Mouse (Mus musculus) forebrain, embryonic 15.5 days (tissue): Measurements from ENCODE around the gene D130043K22Rik. TPM values are rescaled to one million over a fixed set of nuclear protein-coding genes. Genes with fewer than 3 reads are reported as not detected.

ENCODE experiments used
- ATAC-seq: fragments of 200-750 bp; cut with Nextera tagmentation; replicated peaks from 2 replicates; pipeline ENCODE4 v1.8.0; 2017; ENCODE audit warnings: mild to moderate bottlenecking, moderate TSS enrichment, moderate library complexity
- H3K27ac ChIP-seq: fragments of 300-500 bp; sonication (generic); replicated peaks from 2 replicates; pipeline ENCODE4 v1.5.1; 2015; ENCODE audit warnings: mild to moderate bottlenecking, inconsistent platforms
- H3K27me3 ChIP-seq: fragments of 300-500 bp; sonication (generic); 2 replicates; pipeline ENCODE4 v1.6.1; 2015; ENCODE audit warnings: inconsistent platforms
- H3K36me3 ChIP-seq: fragments of 300-500 bp; sonication (generic); 2 replicates; pipeline ENCODE4 v1.6.1; 2015; ENCODE audit warnings: mild to moderate bottlenecking, inconsistent platforms
- H3K4me1 ChIP-seq: fragments of 300-500 bp; sonication (generic); 2 replicates; pipeline ENCODE4 v1.6.1; 2015; ENCODE audit warnings: inconsistent platforms
- H3K4me2 ChIP-seq: fragments of 300-500 bp; sonication (generic); replicated peaks from 2 replicates; pipeline ENCODE4 v1.6.1; 2015; ENCODE audit warnings: mild to moderate bottlenecking, inconsistent platforms
- H3K4me3 ChIP-seq: fragments of 300-500 bp; sonication (generic); 2 replicates; pipeline ENCODE4 v1.5.1; 2015; ENCODE audit warnings: mild to moderate bottlenecking, inconsistent platforms
- H3K9ac ChIP-seq: fragments of 300-500 bp; sonication (generic); replicated peaks from 2 replicates; pipeline ENCODE4 v1.6.1; 2015; ENCODE audit warnings: mild to moderate bottlenecking, inconsistent platforms
- H3K9me3 ChIP-seq: fragments of 300-500 bp; sonication (generic); 2 replicates; pipeline ENCODE4 v1.6.1; 2016; ENCODE audit warnings: inconsistent platforms
- WGBS: fragments of 180-500 bp; shearing (Covaris S2); methylation state at CpG from one replicate; pipeline ENCODE4 v1.1.7; 2015; ENCODE audit warnings: mixed read lengths; 5-methylcytosine and 5-hydroxymethylcytosine counted together
- polyA plus RNA-seq: library from polyadenylated mRNA; unstranded; fragments of >200 nt; fragmentation: Nextera tagmentation; extraction: Ambion mirVana; gene quantifications from 2 replicates; pipeline ENCODE4 v1.2.1, GENCODE M21; 2015

D130043K22Rik gene
- polyA plus RNA-seq: 2.9 and 3.2 TPM in 2 replicates

DNA sequence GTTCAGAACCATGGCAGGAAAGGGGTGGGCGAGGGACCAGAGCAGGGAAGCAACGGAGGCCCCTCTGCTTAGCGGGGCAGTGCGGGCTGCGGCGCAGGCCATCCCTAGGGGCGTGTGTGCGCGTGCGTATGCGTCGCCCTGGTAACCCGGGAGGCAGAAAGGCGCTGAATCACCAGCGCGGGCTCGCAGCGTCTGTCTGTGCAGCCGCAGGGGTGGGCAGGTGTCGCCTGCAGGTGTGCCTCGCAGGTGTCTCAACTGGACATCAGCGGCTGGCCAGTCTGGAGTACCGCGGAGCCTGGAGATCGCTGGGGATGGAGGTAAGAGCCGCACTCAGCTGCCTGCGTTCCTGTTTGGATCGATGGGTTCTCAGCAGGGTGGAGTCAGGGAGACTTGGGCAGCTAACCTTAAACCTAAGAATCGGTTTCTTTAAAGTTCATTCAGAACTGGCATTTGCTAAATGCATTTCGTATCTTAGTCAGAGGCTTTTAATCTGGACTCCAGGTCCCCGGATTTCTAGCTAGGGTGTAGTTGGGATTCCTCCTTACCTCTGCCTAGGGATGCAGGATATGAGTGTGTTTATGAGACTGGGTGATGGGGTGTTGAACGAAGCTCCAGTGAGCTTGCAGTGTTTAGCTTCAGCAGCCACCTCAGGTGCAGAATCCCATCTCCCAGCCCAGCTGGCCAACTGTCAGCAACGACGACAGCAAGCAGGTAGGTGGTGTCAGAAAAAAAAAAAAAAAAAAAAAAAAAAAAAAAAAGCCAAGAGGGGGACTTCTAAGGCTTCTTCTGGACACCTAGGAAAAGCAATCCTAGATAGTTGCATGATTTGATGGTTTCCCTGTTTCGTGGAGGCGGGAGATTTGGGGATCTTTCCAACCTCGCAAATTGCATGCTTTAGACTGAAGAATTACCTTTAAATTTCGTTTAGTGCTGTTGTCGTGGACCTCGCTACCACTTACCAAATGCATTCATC, at the start of gene D130043K22Rik:
Gene D130043K22Rik (plus strand): TSS at position 153 of the 973 bp plus-strand sequence.
- ATAC-seq: peak; percentile 98
- H3K4me2 ChIP-seq: peak within 1 kb of the TSS; percentile 93

DNA sequence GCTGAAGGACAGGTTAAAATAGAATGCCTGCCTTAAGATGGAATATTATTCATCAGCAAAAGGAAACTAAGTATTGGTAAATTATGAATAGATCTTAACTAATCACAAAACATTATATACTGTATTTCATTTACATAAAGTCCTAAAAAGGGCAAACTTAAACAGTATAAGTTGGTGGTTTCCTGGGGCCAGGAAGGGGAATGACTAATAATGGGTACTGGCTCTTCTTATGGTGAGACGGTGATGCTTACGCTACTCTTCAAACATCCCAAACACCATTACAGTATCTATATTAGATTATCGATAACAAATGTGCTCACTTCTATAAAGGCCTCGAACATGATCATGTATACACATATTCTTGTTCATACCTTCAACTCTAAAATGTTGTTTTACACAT, 46.2 kb upstream of the D130043K22Rik start:
- no peak overlapping the region for H3K4me3 ChIP-seq
- H3K9ac ChIP-seq: no peak overlapping the region
- no peaks in the 10 kb centered on the region for H3K9me3 ChIP-seq
- ATAC-seq: no peak
- H3K27ac ChIP-seq: no peak overlapping the region
- 93% methylated on average over 4 of the region's 4 CpGs for WGBS
- H3K4me2 ChIP-seq: no peak overlapping the region
- no peaks in the 10 kb centered on the region for H3K27me3 ChIP-seq
- no peaks in the 10 kb centered on the region for H3K36me3 ChIP-seq
- H3K4me1 ChIP-seq: peaks cover 21% of the 10 kb centered on the region

More for the DNA sequence above, at the start of gene D130043K22Rik:
- Histone ChIP-seq H3K36me3 (peaks cover 11% of the 10 kb centered on the region; the same call in 1 of the 2 replicates), H3K9me3 (no peaks in the 10 kb centered on the region), H3K4me1 (peaks cover 14% of the 10 kb centered on the region), H3K27ac (no peak within 1 kb of the TSS), H3K27me3 (no peaks in the 10 kb centered on the region), H3K4me3 (peak within 1 kb of the TSS; percentile 63), H3K9ac (peak within 1 kb of the TSS; percentile 61)
- 8% methylated on average over 40 of the region's 40 CpGs for WGBS

GRCm38 (mm10) chr13:24799378-24799777, 45.6 kb upstream of the D130043K22Rik start:
- Histone ChIP-seq H3K9me3 (no peaks in the 10 kb centered on the region), H3K36me3 (no peaks in the 10 kb centered on the region), H3K4me1 (peaks cover 27% of the 10 kb centered on the region), H3K27me3 (no peaks in the 10 kb centered on the region), H3K9ac (no peak overlapping the region; the same call in 1 of the 2 replicates), H3K27ac (peak overlapping the region; percentile 100; the same call in 1 of the 2 replicates), H3K4me2 (peak overlapping the region; percentile 90), H3K4me3 (peak overlapping the region; percentile 98)
- no peak for ATAC-seq
- WGBS: 76% methylated on average over 5 of the region's 5 CpGs

DNA sequence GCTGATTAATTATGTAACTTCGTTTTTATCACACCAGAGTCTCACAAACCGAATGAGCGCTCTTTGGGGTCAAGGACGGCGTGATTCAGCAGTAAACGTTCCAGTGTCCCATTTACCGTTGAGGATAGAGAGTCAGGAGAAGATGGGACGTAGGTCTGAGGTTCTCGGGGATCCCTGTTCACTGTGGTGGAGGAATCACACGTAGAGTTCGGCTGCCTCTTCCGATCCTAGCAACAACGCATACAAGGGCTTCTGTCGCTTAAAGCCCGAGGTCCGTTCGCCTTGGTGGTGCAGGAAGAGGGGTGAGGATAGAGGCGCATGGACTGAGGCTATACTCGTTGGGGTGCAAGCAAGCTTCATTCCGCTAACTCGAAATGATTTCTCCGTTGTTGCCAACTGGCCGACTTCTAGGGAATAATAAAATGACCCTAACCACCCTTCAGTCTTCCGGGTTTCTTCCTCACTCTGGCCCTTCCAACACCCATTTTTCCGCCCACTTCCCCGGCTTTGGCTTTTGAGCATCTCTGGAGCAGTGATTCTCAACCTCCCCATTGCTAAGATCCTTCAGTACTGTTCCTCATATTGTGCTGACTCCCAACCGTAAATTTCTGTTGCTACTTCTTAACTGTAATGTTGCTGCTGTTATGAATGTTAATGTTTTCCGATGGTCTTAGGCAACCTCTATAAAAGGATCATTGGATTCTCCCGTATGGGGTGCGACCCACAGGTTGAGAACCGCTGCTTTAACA, 44.8 kb upstream of the D130043K22Rik start:
- Histone ChIP-seq H3K9me3 (no peaks in the 10 kb centered on the region), H3K4me3 (peak overlapping the region; percentile 98), H3K27me3 (no peaks in the 10 kb centered on the region), H3K27ac (peak overlapping the region; percentile 100), H3K36me3 (no peaks in the 10 kb centered on the region), H3K4me2 (peak overlapping the region; percentile 90), H3K9ac (peak overlapping the region; percentile 59), H3K4me1 (peaks cover 32% of the 10 kb centered on the region)
- peak; percentile 66 for ATAC-seq
- under 1% methylated on average over 31 of the region's 31 CpGs for WGBS

GRCm38 (mm10) chr13:24800674-24801307, 44.1 kb upstream of the D130043K22Rik start:
- Histone ChIP-seq H3K9me3 (no peaks in the 10 kb centered on the region), H3K4me2 (peak overlapping the region; percentile 90), H3K4me1 (peaks cover 36% of the 10 kb centered on the region), H3K9ac (peak overlapping the region; percentile 96), H3K27ac (peak overlapping the region; percentile 100), H3K27me3 (no peaks in the 10 kb centered on the region), H3K4me3 (peak overlapping the region; percentile 98), H3K36me3 (no peaks in the 10 kb centered on the region)
- under 1% methylated on average over 42 of the region's 42 CpGs for WGBS
- peak; percentile 97 for ATAC-seq

- Histone ChIP-seq H3K9me3 (no peaks in the 10 kb centered on the region), H3K27me3 (no peaks in the 10 kb centered on the region), H3K4me3 (peak within 1 kb of the TSS; percentile 98), H3K4me2 (peak within 1 kb of the TSS; percentile 90), H3K36me3 (peaks cover 3% of the 10 kb centered on the region; the same call in 1 of the 2 replicates), H3K4me1 (peaks cover 36% of the 10 kb centered on the region), H3K27ac (peak within 1 kb of the TSS; percentile 100), H3K9ac (peak within 1 kb of the TSS; percentile 96)
- WGBS: under 1% methylated on average over 56 of the region's 74 CpGs
- peak; percentile 64 for ATAC-seq
Measured at GRCm38 (mm10) chr13:24801308-24801921, 43.5 kb upstream of the D130043K22Rik start, which contains the start of gene BC005537. Gene BC005537 (plus strand): TSS chr13:24801657.

DNA sequence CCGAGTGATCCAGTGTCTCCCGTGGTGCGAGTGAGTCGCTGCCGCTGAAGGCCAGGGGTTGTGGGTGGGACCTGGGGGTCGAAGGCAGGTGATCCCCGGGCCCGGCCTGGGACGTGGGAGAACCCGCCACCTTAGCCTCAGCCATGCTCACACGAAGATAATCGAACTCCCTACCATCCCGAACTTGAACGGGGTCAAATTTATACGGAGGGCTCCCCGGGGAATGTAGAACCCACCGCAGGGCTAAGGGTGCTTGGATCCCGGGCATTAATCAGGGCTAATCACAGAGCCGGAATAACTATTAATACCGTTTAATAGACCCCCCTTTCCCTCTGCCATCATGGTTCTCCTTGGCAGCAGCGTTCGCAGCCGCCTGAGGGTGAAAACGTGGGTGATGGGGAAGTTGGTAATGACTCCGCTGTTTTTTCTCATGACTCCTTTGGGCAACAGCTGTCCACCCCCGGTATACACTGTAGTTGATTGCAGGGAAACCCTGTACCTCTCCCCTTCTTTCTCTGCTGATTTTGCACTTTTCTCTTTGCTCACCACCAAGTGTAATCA, 42.7 kb upstream of the D130043K22Rik start:
- no peak for ATAC-seq

GRCm38 (mm10) chr13:24803196-24803595, 41.7 kb upstream of the D130043K22Rik start:
- Histone ChIP-seq H3K27ac (no peak overlapping the region), H3K4me3 (peak overlapping the region; percentile 98), H3K4me1 (peaks cover 36% of the 10 kb centered on the region), H3K4me2 (peak overlapping the region; percentile 90), H3K9me3 (no peaks in the 10 kb centered on the region), H3K36me3 (peaks cover 13% of the 10 kb centered on the region), H3K27me3 (no peaks in the 10 kb centered on the region), H3K9ac (peak overlapping the region; percentile 96; the same call in 1 of the 2 replicates)
- 9% methylated on average over 2 of the region's 2 CpGs for WGBS
- no peak for ATAC-seq

More for the DNA sequence above, 42.7 kb upstream of the D130043K22Rik start:
- Histone ChIP-seq H3K27me3 (no peaks in the 10 kb centered on the region), H3K9ac (peak overlapping the region; percentile 96), H3K27ac (peak overlapping the region; percentile 100), H3K36me3 (peaks cover 6% of the 10 kb centered on the region), H3K9me3 (no peaks in the 10 kb centered on the region), H3K4me1 (peaks cover 36% of the 10 kb centered on the region), H3K4me3 (peak overlapping the region; percentile 98), H3K4me2 (peak overlapping the region; percentile 90)
- under 1% methylated on average over 26 of the region's 26 CpGs for WGBS

DNA sequence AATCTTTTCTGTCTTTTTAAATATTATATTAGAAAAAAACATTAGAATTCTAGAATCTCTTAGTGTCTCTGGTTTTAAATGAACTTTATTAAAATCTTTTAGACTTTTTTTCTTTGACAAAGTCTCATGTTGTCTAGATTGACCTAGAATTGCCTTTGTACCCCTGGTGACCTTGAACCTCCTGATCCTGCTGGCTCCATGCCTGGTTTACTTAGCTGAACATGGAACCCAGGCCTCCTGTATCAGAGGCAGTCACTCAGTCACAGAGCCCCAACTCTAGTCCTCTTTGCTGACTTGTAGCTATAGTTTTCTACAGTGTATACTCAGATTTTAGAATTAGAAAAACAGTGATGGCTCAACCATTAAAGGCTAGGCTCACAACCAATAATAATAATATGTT, 38.9 kb upstream of the D130043K22Rik start:
- Histone ChIP-seq H3K27ac (no peak overlapping the region), H3K27me3 (no peaks in the 10 kb centered on the region), H3K4me2 (no peak overlapping the region), H3K4me1 (peaks cover 28% of the 10 kb centered on the region), H3K36me3 (peaks cover 37% of the 10 kb centered on the region), H3K9ac (no peak overlapping the region), H3K9me3 (no peaks in the 10 kb centered on the region), H3K4me3 (no peak overlapping the region)
- ATAC-seq: no peak

DNA sequence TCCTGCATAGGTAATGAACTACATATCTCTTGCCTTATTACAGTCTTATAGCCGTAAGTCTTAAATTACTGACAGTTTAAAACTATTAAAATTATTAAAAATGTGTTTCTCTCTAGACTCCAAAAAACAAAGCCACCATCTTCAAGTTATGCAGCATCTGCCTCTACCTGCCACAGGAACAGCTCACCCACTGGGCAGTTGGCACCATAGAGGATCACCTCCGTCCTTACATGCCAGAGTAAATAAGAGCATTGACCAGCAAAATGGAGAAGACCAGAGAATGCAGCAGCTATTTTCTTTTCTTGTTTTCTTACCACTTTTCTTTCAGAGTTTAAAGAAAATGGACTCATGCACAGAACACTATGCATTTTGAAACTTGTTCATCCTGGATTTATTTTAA, 32.4 kb upstream of the D130043K22Rik start:
- Histone ChIP-seq H3K4me2 (no peak overlapping the region), H3K27ac (no peak overlapping the region), H3K9me3 (no peaks in the 10 kb centered on the region), H3K9ac (no peak overlapping the region), H3K36me3 (peaks cover 65% of the 10 kb centered on the region), H3K4me1 (no peaks in the 10 kb centered on the region), H3K27me3 (no peaks in the 10 kb centered on the region), H3K4me3 (no peak overlapping the region)
- no peak for ATAC-seq
- 95% methylated on average over 2 of the region's 2 CpGs for WGBS

DNA sequence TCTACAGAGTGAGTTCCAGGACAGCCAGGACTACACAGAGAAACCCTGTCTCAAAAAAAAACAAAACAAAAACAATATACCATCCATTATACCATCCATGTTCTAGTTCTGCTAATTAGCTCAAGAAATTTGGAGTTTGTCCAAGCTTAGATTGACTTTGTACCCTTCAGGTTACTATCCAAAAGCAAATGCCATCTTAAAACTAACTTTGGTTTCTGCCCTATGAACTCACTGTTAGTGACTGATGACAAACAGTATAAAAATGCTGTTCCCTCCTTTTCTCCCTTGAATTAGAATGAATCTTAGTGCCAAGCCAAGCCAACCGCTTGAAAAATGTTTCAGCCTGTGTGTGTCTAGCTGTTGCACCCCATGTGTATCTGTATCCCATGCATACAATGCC, 30.3 kb upstream of the D130043K22Rik start:
- 87% methylated on average over 1 of the region's 1 CpGs for WGBS
- Histone ChIP-seq H3K36me3 (peaks cover 51% of the 10 kb centered on the region), H3K4me1 (no peaks in the 10 kb centered on the region), H3K4me3 (no peak overlapping the region), H3K9me3 (no peaks in the 10 kb centered on the region), H3K4me2 (no peak overlapping the region), H3K27me3 (no peaks in the 10 kb centered on the region), H3K27ac (no peak overlapping the region), H3K9ac (no peak overlapping the region)
- no peak for ATAC-seq
